Mouse (Mus musculus): ENCODE results near the gene Nudt22. TPM values are rescaled to one million over a fixed set of nuclear protein-coding genes. Genes with fewer than 3 reads are reported as not detected.

The Nudt22 gene
- 41.2 and 53.8 TPM in 2 replicates for polyA plus RNA-seq (2012; rRNA removed)

- H3K27ac ChIP-seq (ENCODE audit: insufficient read depth, low read depth, low read length): peak within 1 kb of the TSS; percentile 56
- peaks cover 23% of the 10 kb centered on the region for H3K4me1 ChIP-seq (ENCODE audit: control insufficient read depth, insufficient read depth, insufficient read length, low read length)
- peaks cover 7% of the 10 kb centered on the region for H3K36me3 ChIP-seq (ENCODE audit: control insufficient read depth, insufficient read depth, low read length)
- H3K4me3 ChIP-seq (ENCODE audit: low read depth, low read length): peak within 1 kb of the TSS; percentile 84
- no peaks in the 10 kb centered on the region for H3K27me3 ChIP-seq (ENCODE audit: control insufficient read depth, insufficient read depth, low read length)
- TF ChIP-seq POLR2A (IDR thresholded peaks at IDR 0.05; ENCODE audit: low read depth, low read length) (peak; percentile 74), CTCF (IDR thresholded peaks at IDR 0.05; ENCODE audit: extremely low read depth, insufficient read length, insufficient replicate concordance, low read depth, low read length) (no peak)
- WGBS: 1% methylated on average over 24 of the region's 24 CpGs
Observed at GRCm38 (mm10) chr19:6996006-6996405, at the start of gene Nudt22, which contains the start of gene Trpt1. Gene Nudt22, minus strand, starts transcription at chr19:6996117. Gene Trpt1, plus strand, starts transcription at chr19:6996131.

- TF ChIP-seq POLR2A (IDR thresholded peaks at IDR 0.05; ENCODE audit: low read depth, low read length) (no peak), CTCF (IDR thresholded peaks at IDR 0.05; ENCODE audit: extremely low read depth, insufficient read length, insufficient replicate concordance, low read depth, low read length) (no peak)
- H3K27me3 ChIP-seq (ENCODE audit: control insufficient read depth, insufficient read depth, low read length): no peaks in the 10 kb centered on the region
- H3K36me3 ChIP-seq (ENCODE audit: control insufficient read depth, insufficient read depth, low read length): no peaks in the 10 kb centered on the region
- H3K27ac ChIP-seq (ENCODE audit: insufficient read depth, low read depth, low read length): no peak overlapping the region
- peaks cover 5% of the 10 kb centered on the region; the same call in 1 of the 2 replicates for H3K4me1 ChIP-seq (ENCODE audit: control insufficient read depth, insufficient read depth, insufficient read length, low read length)
- 59% methylated on average over 4 of the region's 4 CpGs for WGBS
- H3K4me3 ChIP-seq (ENCODE audit: low read depth, low read length): no peak overlapping the region
Observed at GRCm38 (mm10) chr19:7044706-7045105, 48.8 kb upstream of the Nudt22 start.

- TF ChIP-seq POLR2A (IDR thresholded peaks at IDR 0.05; ENCODE audit: low read depth, low read length) (no peak), CTCF (IDR thresholded peaks at IDR 0.05; ENCODE audit: extremely low read depth, insufficient read length, insufficient replicate concordance, low read depth, low read length) (no peak)
- H3K27ac ChIP-seq (ENCODE audit: insufficient read depth, low read depth, low read length): no peak overlapping the region
- WGBS: 69% methylated on average over 4 of the region's 4 CpGs
- H3K4me3 ChIP-seq (ENCODE audit: low read depth, low read length): no peak overlapping the region
- no peaks in the 10 kb centered on the region for H3K27me3 ChIP-seq (ENCODE audit: control insufficient read depth, insufficient read depth, low read length)
- peaks cover 5% of the 10 kb centered on the region; the same call in 1 of the 2 replicates for H3K4me1 ChIP-seq (ENCODE audit: control insufficient read depth, insufficient read depth, insufficient read length, low read length)
- no peaks in the 10 kb centered on the region for H3K36me3 ChIP-seq (ENCODE audit: control insufficient read depth, insufficient read depth, low read length)
Observed at GRCm38 (mm10) chr19:7044279-7044678, 48.4 kb upstream of the Nudt22 start.

- no peak for TF ChIP-seq CTCF (IDR thresholded peaks at IDR 0.05; ENCODE audit: extremely low read depth, insufficient read length, insufficient replicate concordance, low read depth, low read length)
- no peak for TF ChIP-seq POLR2A (IDR thresholded peaks at IDR 0.05; ENCODE audit: low read depth, low read length)
- no peaks in the 10 kb centered on the region for H3K27me3 ChIP-seq (ENCODE audit: control insufficient read depth, insufficient read depth, low read length)
- 91% methylated on average over 2 of the region's 2 CpGs for WGBS
- no peak overlapping the region for H3K4me3 ChIP-seq (ENCODE audit: low read depth, low read length)
- H3K4me1 ChIP-seq (ENCODE audit: control insufficient read depth, insufficient read depth, insufficient read length, low read length): peaks cover 5% of the 10 kb centered on the region; the same call in 1 of the 2 replicates
- no peaks in the 10 kb centered on the region for H3K36me3 ChIP-seq (ENCODE audit: control insufficient read depth, insufficient read depth, low read length)
- no peak overlapping the region for H3K27ac ChIP-seq (ENCODE audit: insufficient read depth, low read depth, low read length)
Observed at GRCm38 (mm10) chr19:7041171-7041570, 45.3 kb upstream of the Nudt22 start.

GRCm38 (mm10) chr19:7040637-7041130, 44.8 kb upstream of the Nudt22 start:
- peak overlapping the region; percentile 81 for H3K4me3 ChIP-seq (ENCODE audit: low read depth, low read length)
- H3K27ac ChIP-seq (ENCODE audit: insufficient read depth, low read depth, low read length): peak overlapping the region; percentile 83
- H3K4me1 ChIP-seq (ENCODE audit: control insufficient read depth, insufficient read depth, insufficient read length, low read length): peaks cover 5% of the 10 kb centered on the region; the same call in 1 of the 2 replicates
- TF ChIP-seq CTCF (IDR thresholded peaks at IDR 0.05; ENCODE audit: extremely low read depth, insufficient read length, insufficient replicate concordance, low read depth, low read length): no peak
- no peak for TF ChIP-seq POLR2A (IDR thresholded peaks at IDR 0.05; ENCODE audit: low read depth, low read length)
- WGBS: 15% methylated on average over 13 of the region's 13 CpGs
- H3K27me3 ChIP-seq (ENCODE audit: control insufficient read depth, insufficient read depth, low read length): no peaks in the 10 kb centered on the region
- no peaks in the 10 kb centered on the region for H3K36me3 ChIP-seq (ENCODE audit: control insufficient read depth, insufficient read depth, low read length)

- H3K4me3 ChIP-seq (ENCODE audit: low read depth, low read length): peak within 1 kb of the TSS; percentile 84
- H3K27ac ChIP-seq (ENCODE audit: insufficient read depth, low read depth, low read length): peak within 1 kb of the TSS; percentile 83
- no peaks in the 10 kb centered on the region for H3K27me3 ChIP-seq (ENCODE audit: control insufficient read depth, insufficient read depth, low read length)
- TF ChIP-seq POLR2A (IDR thresholded peaks at IDR 0.05; ENCODE audit: low read depth, low read length) (peak; percentile 95), CTCF (IDR thresholded peaks at IDR 0.05; ENCODE audit: extremely low read depth, insufficient read length, insufficient replicate concordance, low read depth, low read length) (0 out of 2 replicates have a peak, but pooled peaks have one; percentile 4)
- H3K36me3 ChIP-seq (ENCODE audit: control insufficient read depth, insufficient read depth, low read length): peaks cover 2% of the 10 kb centered on the region; the same call in 1 of the 2 replicates
- H3K4me1 ChIP-seq (ENCODE audit: control insufficient read depth, insufficient read depth, insufficient read length, low read length): peaks cover 5% of the 10 kb centered on the region; the same call in 1 of the 2 replicates
- WGBS: 1% methylated on average over 49 of the region's 49 CpGs
Observed at GRCm38 (mm10) chr19:7039841-7040636, 44.1 kb upstream of the Nudt22 start, which contains the start of gene Stip1. Gene Stip1, minus strand, starts transcription at chr19:7039967.
